Mouse (Mus musculus): ENCODE data around the gene Rabgef1. TPM values are rescaled to one million over a fixed set of nuclear protein-coding genes. Genes with fewer than 3 reads are reported as not detected.

The Rabgef1 gene
- polyA plus RNA-seq, 1 experiment, result 29.9 TPM

DNA sequence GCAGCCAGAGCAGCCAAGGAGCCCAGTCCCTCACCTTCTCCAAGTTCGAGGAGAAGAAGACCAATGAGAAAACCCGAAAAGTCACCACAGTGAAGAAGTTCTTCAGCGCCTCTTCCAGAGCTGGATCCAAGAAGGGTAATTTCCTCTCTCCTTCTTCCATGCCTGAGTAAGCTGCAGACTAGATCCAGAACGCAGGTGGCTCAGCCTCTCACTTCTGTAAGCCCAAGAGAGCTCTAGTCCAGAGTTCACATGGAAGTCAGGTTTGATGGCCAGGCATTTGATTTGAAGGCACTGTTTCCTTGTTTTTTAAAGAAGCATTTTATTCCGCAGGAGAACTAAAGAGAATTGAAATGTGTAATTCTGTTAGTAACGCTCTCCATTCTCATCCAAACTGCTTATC is 19.3 kb downstream of the Rabgef1 start:
- no peak for TF ChIP-seq CTCF (IDR thresholded peaks at IDR 0.05; ENCODE audit: low read depth, low read length)
- no peak for TF ChIP-seq EP300 (IDR thresholded peaks at IDR 0.05; ENCODE audit: insufficient read depth, low read depth, low read length)
- no peak for TF ChIP-seq POLR2A (IDR thresholded peaks at IDR 0.05; ENCODE audit: insufficient read depth, low read length)
- H3K9ac ChIP-seq (ENCODE audit: low read depth, poor library complexity, severe bottlenecking), result no peak overlapping the region
- no peak overlapping the region for H3K27ac ChIP-seq (ENCODE audit: insufficient read depth, low read length)
- no peaks in the 10 kb centered on the region for H3K27me3 ChIP-seq (ENCODE audit: control insufficient read depth, insufficient read depth, low read length, poor library complexity, severe bottlenecking)
- peaks cover 15% of the 10 kb centered on the region for H3K36me3 ChIP-seq (ENCODE audit: control insufficient read depth, insufficient read depth, low read length, poor library complexity, severe bottlenecking)
- no peaks in the 10 kb centered on the region for H3K4me1 ChIP-seq (ENCODE audit: control insufficient read depth, insufficient read depth, low read length)
- H3K4me3 ChIP-seq (ENCODE audit: low read depth, low read length), result no peak overlapping the region
- H3K9me3 ChIP-seq (replicated peaks; ENCODE audit: control insufficient read depth, insufficient read depth, low read length, poor library complexity, severe bottlenecking), result no peaks in the 10 kb centered on the region

DNA sequence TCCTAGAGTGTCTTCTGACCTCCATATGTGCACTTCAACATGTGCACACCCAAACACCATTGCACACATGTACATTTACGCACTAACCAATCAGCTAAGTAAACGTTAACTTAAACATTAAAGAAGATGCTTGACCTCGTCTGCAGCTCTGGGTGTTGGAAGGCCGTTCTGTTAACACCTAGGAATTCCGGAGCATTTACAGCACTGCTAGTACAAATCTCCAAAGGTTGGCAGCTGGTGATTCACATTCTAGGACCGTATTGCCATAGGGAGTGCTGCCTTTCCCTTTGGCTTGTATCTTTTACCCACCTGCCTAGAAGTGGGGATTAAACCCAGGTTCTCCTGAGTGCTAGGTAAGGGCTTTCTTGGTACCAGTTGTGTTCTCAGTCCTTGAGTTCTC is 20.3 kb downstream of the Rabgef1 start:
- Histone ChIP-seq H3K36me3 (ENCODE audit: control insufficient read depth, insufficient read depth, low read length, poor library complexity, severe bottlenecking) (peaks cover 15% of the 10 kb centered on the region), H3K27me3 (ENCODE audit: control insufficient read depth, insufficient read depth, low read length, poor library complexity, severe bottlenecking) (no peaks in the 10 kb centered on the region)

DNA sequence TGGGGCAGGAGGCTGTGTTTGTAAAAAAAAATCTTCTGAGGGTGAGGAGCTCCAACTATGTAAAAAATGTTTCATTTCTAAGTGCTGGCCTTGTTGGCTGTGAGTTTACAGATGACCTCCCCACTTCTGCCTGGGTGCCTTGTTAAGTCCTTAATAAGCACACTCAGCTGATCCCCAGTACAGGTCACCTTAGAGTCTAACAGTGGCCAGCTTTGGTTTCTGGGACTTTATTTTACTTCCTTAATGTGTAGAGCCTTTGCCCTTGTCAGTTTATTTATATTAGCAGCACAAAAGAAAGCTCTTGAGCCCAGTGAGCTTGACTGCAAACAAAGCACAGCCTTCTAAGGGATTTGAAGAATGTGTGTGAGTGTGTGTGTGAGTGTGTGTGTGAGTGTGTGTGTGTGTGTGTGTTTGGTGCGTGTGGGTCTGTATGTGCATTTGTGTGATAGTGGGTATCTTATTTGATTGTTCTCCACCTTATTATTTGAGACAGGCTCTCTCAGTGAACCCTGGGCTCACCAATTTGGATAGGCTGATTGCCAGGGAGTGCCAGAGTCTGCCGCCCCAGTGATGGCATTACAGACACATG is 20.9 kb downstream of the Rabgef1 start:
- TF ChIP-seq POLR2A (IDR thresholded peaks at IDR 0.05; ENCODE audit: insufficient read depth, low read length) (no peak), CTCF (IDR thresholded peaks at IDR 0.05; ENCODE audit: low read depth, low read length) (no peak), EP300 (IDR thresholded peaks at IDR 0.05; ENCODE audit: insufficient read depth, low read depth, low read length) (no peak)
- peaks cover 15% of the 10 kb centered on the region for H3K36me3 ChIP-seq (ENCODE audit: control insufficient read depth, insufficient read depth, low read length, poor library complexity, severe bottlenecking)
- H3K9me3 ChIP-seq (replicated peaks; ENCODE audit: control insufficient read depth, insufficient read depth, low read length, poor library complexity, severe bottlenecking), result no peaks in the 10 kb centered on the region
- no peak overlapping the region for H3K4me3 ChIP-seq (ENCODE audit: low read depth, low read length)
- H3K27me3 ChIP-seq (ENCODE audit: control insufficient read depth, insufficient read depth, low read length, poor library complexity, severe bottlenecking), result no peaks in the 10 kb centered on the region
- no peak overlapping the region for H3K9ac ChIP-seq (ENCODE audit: low read depth, poor library complexity, severe bottlenecking)
- H3K27ac ChIP-seq (ENCODE audit: insufficient read depth, low read length), result no peak overlapping the region
- H3K4me1 ChIP-seq (ENCODE audit: control insufficient read depth, insufficient read depth, low read length), result peaks cover under 1% of the 10 kb centered on the region

More for the DNA sequence above, 20.3 kb downstream of the Rabgef1 start:
- no peak overlapping the region for H3K27ac ChIP-seq (ENCODE audit: insufficient read depth, low read length)
- H3K9me3 ChIP-seq (replicated peaks; ENCODE audit: control insufficient read depth, insufficient read depth, low read length, poor library complexity, severe bottlenecking), result no peaks in the 10 kb centered on the region
- H3K9ac ChIP-seq (ENCODE audit: low read depth, poor library complexity, severe bottlenecking), result no peak overlapping the region
- no peaks in the 10 kb centered on the region for H3K4me1 ChIP-seq (ENCODE audit: control insufficient read depth, insufficient read depth, low read length)
- TF ChIP-seq POLR2A (IDR thresholded peaks at IDR 0.05; ENCODE audit: insufficient read depth, low read length), result no peak
- no peak overlapping the region for H3K4me3 ChIP-seq (ENCODE audit: low read depth, low read length)

GRCm38 (mm10) chr5:130193760-130194159 is 22.2 kb downstream of the Rabgef1 start:
- peaks cover 4% of the 10 kb centered on the region for H3K4me1 ChIP-seq (ENCODE audit: control insufficient read depth, insufficient read depth, low read length)
- no peak overlapping the region for H3K4me3 ChIP-seq (ENCODE audit: low read depth, low read length)
- no peaks in the 10 kb centered on the region for H3K9me3 ChIP-seq (replicated peaks; ENCODE audit: control insufficient read depth, insufficient read depth, low read length, poor library complexity, severe bottlenecking)
- no peak overlapping the region for H3K9ac ChIP-seq (ENCODE audit: low read depth, poor library complexity, severe bottlenecking)
- no peak overlapping the region for H3K27ac ChIP-seq (ENCODE audit: insufficient read depth, low read length)
- no peaks in the 10 kb centered on the region for H3K27me3 ChIP-seq (ENCODE audit: control insufficient read depth, insufficient read depth, low read length, poor library complexity, severe bottlenecking)
- TF ChIP-seq EP300 (IDR thresholded peaks at IDR 0.05; ENCODE audit: insufficient read depth, low read depth, low read length) (no peak), POLR2A (IDR thresholded peaks at IDR 0.05; ENCODE audit: insufficient read depth, low read length) (no peak), CTCF (IDR thresholded peaks at IDR 0.05; ENCODE audit: low read depth, low read length) (no peak)
- H3K36me3 ChIP-seq (ENCODE audit: control insufficient read depth, insufficient read depth, low read length, poor library complexity, severe bottlenecking), result peaks cover 16% of the 10 kb centered on the region

- Histone ChIP-seq H3K4me1 (ENCODE audit: control insufficient read depth, insufficient read depth, low read length) (peaks cover 4% of the 10 kb centered on the region), H3K36me3 (ENCODE audit: control insufficient read depth, insufficient read depth, low read length, poor library complexity, severe bottlenecking) (peaks cover 7% of the 10 kb centered on the region), H3K9me3 (replicated peaks; ENCODE audit: control insufficient read depth, insufficient read depth, low read length, poor library complexity, severe bottlenecking) (no peaks in the 10 kb centered on the region), H3K27ac (ENCODE audit: insufficient read depth, low read length) (no peak overlapping the region), H3K27me3 (ENCODE audit: control insufficient read depth, insufficient read depth, low read length, poor library complexity, severe bottlenecking) (no peaks in the 10 kb centered on the region), H3K4me3 (ENCODE audit: low read depth, low read length) (no peak overlapping the region), H3K9ac (ENCODE audit: low read depth, poor library complexity, severe bottlenecking) (no peak overlapping the region)
- no peak for TF ChIP-seq EP300 (IDR thresholded peaks at IDR 0.05; ENCODE audit: insufficient read depth, low read depth, low read length)
- no peak for TF ChIP-seq CTCF (IDR thresholded peaks at IDR 0.05; ENCODE audit: low read depth, low read length)
- TF ChIP-seq POLR2A (IDR thresholded peaks at IDR 0.05; ENCODE audit: insufficient read depth, low read length), result no peak
Observed at GRCm38 (mm10) chr5:130196307-130196706, 24.7 kb downstream of the Rabgef1 start.

DNA sequence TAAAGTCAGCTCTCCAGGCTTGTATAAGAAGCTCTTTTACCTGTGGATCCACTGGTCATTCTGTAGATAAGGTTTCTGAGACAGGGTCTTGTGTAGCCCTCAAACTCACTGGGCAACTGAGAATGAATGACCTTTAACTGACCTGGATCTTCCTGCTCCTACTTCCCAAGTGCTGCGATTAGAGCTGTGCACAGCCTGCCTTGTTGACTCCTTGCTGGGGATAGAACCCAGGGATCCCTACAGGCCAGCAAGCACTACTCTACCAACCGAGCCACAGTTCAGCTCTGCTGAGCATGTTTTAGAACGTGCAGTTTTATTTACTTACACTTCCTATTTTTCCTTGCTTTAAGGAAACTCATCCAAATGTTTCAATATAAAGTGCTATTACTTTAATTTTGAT is 25.9 kb downstream of the Rabgef1 start:
- peaks cover 4% of the 10 kb centered on the region for H3K4me1 ChIP-seq (ENCODE audit: control insufficient read depth, insufficient read depth, low read length)
- H3K36me3 ChIP-seq (ENCODE audit: control insufficient read depth, insufficient read depth, low read length, poor library complexity, severe bottlenecking), result peaks cover 2% of the 10 kb centered on the region
- no peak overlapping the region for H3K4me3 ChIP-seq (ENCODE audit: low read depth, low read length)
- no peaks in the 10 kb centered on the region for H3K9me3 ChIP-seq (replicated peaks; ENCODE audit: control insufficient read depth, insufficient read depth, low read length, poor library complexity, severe bottlenecking)
- no peak for TF ChIP-seq CTCF (IDR thresholded peaks at IDR 0.05; ENCODE audit: low read depth, low read length)
- TF ChIP-seq POLR2A (IDR thresholded peaks at IDR 0.05; ENCODE audit: insufficient read depth, low read length), result no peak
- TF ChIP-seq EP300 (IDR thresholded peaks at IDR 0.05; ENCODE audit: insufficient read depth, low read depth, low read length), result no peak
- no peak overlapping the region for H3K9ac ChIP-seq (ENCODE audit: low read depth, poor library complexity, severe bottlenecking)
- 0 out of 2 replicates have a peak overlapping the region, but pooled peaks have one; percentile 19 for H3K27ac ChIP-seq (ENCODE audit: insufficient read depth, low read length)
- H3K27me3 ChIP-seq (ENCODE audit: control insufficient read depth, insufficient read depth, low read length, poor library complexity, severe bottlenecking), result no peaks in the 10 kb centered on the region
